Mouse (Mus musculus) heart, adult 2 months (tissue): ENCODE measurements around the gene Tll2. TPM values are rescaled to one million over a fixed set of nuclear protein-coding genes. Genes with fewer than 3 reads are reported as not detected.

ENCODE experiments used
- DNase-seq, 2 experiments: peaks; one replicate each; pipeline ENCODE4 v3.0.0; 2021
- H3K27ac ChIP-seq: fragments of 200-600 bp; 2 replicates; pipeline ENCODE4 v1.8.1; 2022
- H3K27me3 ChIP-seq: fragments of 200-500 bp; 2 replicates; pipeline ENCODE4 v1.6.1; 2012; ENCODE audit warnings: mild to moderate bottlenecking, low read length, inconsistent platforms, mixed read lengths; ENCODE audit not compliant: control insufficient read depth, insufficient read depth
- H3K36me3 ChIP-seq: fragments of 200-500 bp; 2 replicates; pipeline ENCODE4 v1.6.1; 2012; ENCODE audit warnings: low read length, inconsistent platforms; ENCODE audit not compliant: control insufficient read depth, insufficient read depth
- H3K4me1 ChIP-seq: fragments of 200-500 bp; 2 replicates; pipeline ENCODE4 v1.6.1; 2011; ENCODE audit warnings: low read length; ENCODE audit not compliant: control insufficient read depth, insufficient read depth
- H3K4me3 ChIP-seq: fragments of 200-600 bp; 2 replicates; pipeline ENCODE4 v1.8.1; 2022
- H3K79me2 ChIP-seq: fragments of 200-500 bp; replicated peaks from 2 replicates; pipeline ENCODE4 v1.6.1; 2012; ENCODE audit warnings: mild to moderate bottlenecking, inconsistent platforms, low read length, moderate library complexity, mixed read lengths; ENCODE audit not compliant: control insufficient read depth, insufficient read depth
- H3K9ac ChIP-seq: fragments of 200-500 bp; 2 replicates; pipeline ENCODE4 v1.6.1; 2012; ENCODE audit warnings: low read depth, mild to moderate bottlenecking, control low read depth, inconsistent platforms, low read length, mixed read lengths
- CTCF ChIP-seq: fragments of 200-600 bp; IDR thresholded peaks from 2 replicates; pipeline ENCODE4 v1.8.1; 2022; ENCODE audit warnings: antibody characterized with exemption, mild to moderate bottlenecking, moderate library complexity
- EP300 ChIP-seq: fragments of 200-500 bp; IDR thresholded peaks from 2 replicates; pipeline ENCODE4 v1.6.1; 2011; ENCODE audit warnings: low read depth, low read length, control low read depth; ENCODE audit not compliant: insufficient read depth
- POLR2A ChIP-seq: fragments of 200-500 bp; IDR thresholded peaks from 2 replicates; pipeline ENCODE4 v1.6.1; 2011; ENCODE audit warnings: mild to moderate bottlenecking, low read depth, low read length, control low read depth; ENCODE audit not compliant: insufficient read depth
- WGBS: fragments of 180-500 bp; shearing (Covaris S2); methylation state at CpG from one replicate; pipeline ENCODE4 v1.1.7; 2018; 5-methylcytosine and 5-hydroxymethylcytosine counted together
- intact Hi-C: fragments of 180-260 bp; cut with DNase I; formaldehyde crosslinking; loops from one replicate; pipeline ENCODE4 v1.15.1; 2025
- polyA plus RNA-seq: library from polyadenylated mRNA; depleted of rRNA; stranded (reverse); fragments of >200 nt; gene quantifications from 2 replicates; pipeline ENCODE4 v1.2.3, GENCODE M21; 2012; rRNA removed
- total RNA-seq, 2 experiments: library from RNA; stranded (reverse); gene quantifications; 2 replicates each; pipeline ENCODE4 v1.2.3; 2021

Tll2 gene
- total and polyA plus RNA-seq, 3 experiments: 0.29 to 0.49 (median 0.41) TPM

DNA sequence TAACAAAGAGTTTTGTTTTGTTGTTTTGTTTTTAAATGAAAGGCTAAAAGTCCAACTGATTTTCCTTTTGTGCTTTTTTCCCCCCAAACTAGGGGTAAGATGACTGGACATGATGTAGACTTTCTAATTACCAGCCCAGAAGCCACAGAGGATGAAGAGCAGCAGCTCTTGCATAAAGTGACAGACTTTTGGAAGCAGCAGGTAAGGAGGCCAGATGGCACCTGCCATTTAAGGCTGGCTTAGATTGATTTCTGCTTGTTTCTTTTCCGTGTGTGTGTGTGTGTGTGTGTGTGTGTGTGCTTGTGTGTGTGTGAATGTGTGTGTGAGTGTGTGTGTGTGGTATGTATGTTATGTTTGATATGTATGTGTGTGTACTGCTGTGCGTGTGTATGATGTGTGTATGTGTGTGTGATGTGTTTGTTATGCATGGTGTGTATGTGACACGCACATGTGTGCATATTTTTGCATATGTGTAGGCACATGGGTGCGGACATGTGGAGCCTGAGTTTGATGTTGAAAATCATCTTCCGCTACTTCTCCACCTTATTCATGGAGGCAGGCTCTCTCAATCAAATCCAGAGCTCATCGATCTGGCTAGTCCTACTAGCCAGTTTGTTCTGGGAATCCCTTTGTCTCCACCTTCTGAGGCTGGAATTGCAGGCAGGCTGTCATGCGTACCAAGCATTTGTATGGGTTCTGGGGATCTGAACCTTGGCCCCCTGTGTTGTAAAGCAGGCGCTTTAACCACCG lies 159.0 kb downstream of the Tll2 start:
- no peaks in the 10 kb centered on the region for H3K79me2 ChIP-seq
- no peak overlapping the region for H3K4me3 ChIP-seq
- 84% methylated on average over 9 of the region's 9 CpGs for whole genome bisulfite sequencing
- DNase-seq: no peak
- TF ChIP-seq POLR2A: no peak
- TF ChIP-seq EP300: no peak
- TF ChIP-seq CTCF: no peak
- intact Hi-C loops: no loop called here
- H3K9ac ChIP-seq: no peak overlapping the region
- H3K27ac ChIP-seq: no peak overlapping the region
- no peaks in the 10 kb centered on the region for H3K27me3 ChIP-seq
- H3K4me1 ChIP-seq: no peaks in the 10 kb centered on the region
- H3K36me3 ChIP-seq: no peaks in the 10 kb centered on the region

DNA sequence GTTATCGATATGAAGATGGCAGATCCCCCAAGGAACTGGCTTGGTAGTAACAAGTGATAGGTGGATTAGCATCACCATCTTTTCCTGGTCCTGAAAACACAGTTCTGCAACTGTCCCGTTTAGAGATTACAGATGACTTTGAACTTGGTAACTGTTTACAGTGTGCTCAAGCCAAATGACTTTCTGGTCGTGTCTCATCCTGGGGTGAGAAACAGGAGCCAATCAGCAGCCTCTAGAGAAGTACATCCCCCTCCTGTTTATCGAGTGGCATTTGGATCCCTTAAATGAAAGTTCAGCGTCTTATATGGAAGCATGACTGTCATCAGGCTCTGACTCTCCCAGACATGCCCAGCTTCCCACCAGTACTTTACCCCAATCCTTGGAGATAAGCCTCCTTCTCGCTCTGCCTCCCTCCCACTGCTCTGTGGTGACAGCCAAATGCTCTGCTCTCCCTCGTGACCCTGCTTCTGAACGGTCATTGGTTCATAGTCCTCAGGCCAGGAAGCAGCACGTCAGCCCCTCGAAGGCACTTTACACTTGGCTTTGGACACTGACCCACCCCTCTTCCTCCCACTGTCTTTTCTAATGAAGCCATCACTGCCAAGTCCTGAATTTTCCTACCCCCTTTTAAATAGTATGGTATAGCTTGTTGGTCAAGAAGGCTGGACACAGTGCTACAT lies 161.4 kb downstream of the Tll2 start:
- H3K27ac ChIP-seq: no peak overlapping the region
- H3K4me3 ChIP-seq: no peak overlapping the region
- no peak for DNase-seq
- no peak for TF ChIP-seq POLR2A
- no peak for TF ChIP-seq EP300
- no peaks in the 10 kb centered on the region for H3K79me2 ChIP-seq
- no peaks in the 10 kb centered on the region for H3K27me3 ChIP-seq
- WGBS: 23% methylated on average over 10 of the region's 10 CpGs
- no peaks in the 10 kb centered on the region for H3K36me3 ChIP-seq
- H3K4me1 ChIP-seq: no peaks in the 10 kb centered on the region
- intact Hi-C loops: no loop called here
- no peak overlapping the region for H3K9ac ChIP-seq

DNA sequence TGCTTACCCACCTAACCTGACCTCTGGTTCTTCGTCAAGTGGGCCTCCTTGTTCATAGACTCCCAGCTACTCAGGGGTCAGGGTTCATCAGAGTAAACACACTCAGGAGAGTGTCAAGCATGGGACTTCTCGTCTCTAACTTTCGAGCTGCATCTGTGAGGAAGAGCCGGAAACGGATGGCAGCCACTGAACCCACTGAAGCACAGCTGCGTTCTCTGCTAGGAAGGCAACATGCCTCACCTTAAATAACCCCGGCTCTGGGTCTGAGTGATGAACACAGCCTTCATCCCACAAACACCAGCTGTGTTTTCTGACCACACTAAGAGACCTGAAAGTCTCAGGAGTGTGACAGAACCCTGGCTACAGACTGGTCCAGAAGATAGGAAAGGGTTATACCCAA lies 167.5 kb downstream of the Tll2 start:
- intact Hi-C loops: no loop called here
- no peak for DNase-seq
- Histone ChIP-seq H3K27me3 (no peaks in the 10 kb centered on the region), H3K36me3 (no peaks in the 10 kb centered on the region), H3K4me3 (no peak overlapping the region), H3K27ac (no peak overlapping the region), H3K9ac (no peak overlapping the region), H3K4me1 (no peaks in the 10 kb centered on the region), H3K79me2 (no peaks in the 10 kb centered on the region)
- TF ChIP-seq CTCF (no peak), POLR2A (no peak), EP300 (no peak)
- 78% methylated on average over 7 of the region's 7 CpGs for WGBS

DNA sequence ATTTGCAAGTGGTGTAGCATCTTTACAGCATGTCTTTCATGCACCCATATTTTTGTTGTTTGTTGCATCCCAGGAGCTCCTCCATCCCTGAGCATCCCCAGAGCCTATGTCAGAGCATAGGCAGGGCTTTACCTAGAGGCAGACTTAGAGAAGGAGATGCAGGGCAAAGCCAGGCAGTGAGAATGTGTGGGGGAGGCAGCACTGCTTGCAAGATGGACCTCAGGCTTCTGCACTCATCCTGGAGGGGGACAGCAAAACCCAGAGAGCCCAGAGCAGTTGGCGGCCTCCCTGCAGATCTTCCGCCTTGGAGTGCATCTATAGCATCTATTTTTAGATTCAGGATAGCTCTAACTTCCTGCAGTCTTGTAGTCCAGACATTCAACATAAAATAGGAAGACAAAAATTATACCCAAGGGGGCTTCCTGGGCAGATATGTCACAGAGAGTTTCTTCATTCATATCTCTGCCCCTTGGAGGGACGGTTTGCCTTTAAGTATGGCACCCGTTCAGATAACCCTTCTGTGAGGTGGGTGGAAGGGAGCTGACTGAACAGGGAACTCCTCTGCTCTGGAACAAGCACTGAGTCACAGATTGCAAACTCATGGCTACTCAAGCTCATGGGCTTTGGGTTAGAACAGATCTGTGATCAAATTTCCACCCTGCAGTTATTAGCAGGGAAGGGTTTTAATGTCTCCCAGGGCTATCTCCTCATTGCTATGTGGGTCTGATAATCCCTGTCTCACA lies 170.7 kb downstream of the Tll2 start:
- Histone ChIP-seq H3K27me3 (no peaks in the 10 kb centered on the region), H3K79me2 (no peaks in the 10 kb centered on the region), H3K27ac (no peak overlapping the region), H3K36me3 (no peaks in the 10 kb centered on the region), H3K4me3 (no peak overlapping the region), H3K4me1 (no peaks in the 10 kb centered on the region), H3K9ac (no peak overlapping the region)
- TF ChIP-seq POLR2A (no peak), CTCF (no peak), EP300 (no peak)
- 12% methylated on average over 4 of the region's 4 CpGs for WGBS
- no peak for DNase-seq
- intact Hi-C loops: no loop called here

Other genes starting within 250 kb of the Tll2 start
- gene Blnk, start 212.3 kb downstream of the Tll2 start, total RNA-seq: 1 to 10 TPM; 1.2 to 1.7 TPM
- gene Blnk, start 212.3 kb downstream of the Tll2 start, polyA plus RNA-seq: 1.9 and 3.6 TPM in 2 replicates
- gene Dntt, start 177.6 kb downstream of the Tll2 start, total RNA-seq: not detected
- 0.12 TPM in 1 of 2 replicates, not detected in the other for gene Dntt, start 177.6 kb downstream of the Tll2 start, polyA plus RNA-seq
- gene Opalin, start 129.7 kb downstream of the Tll2 start, total RNA-seq: not detected
- not detected in 2 replicates for gene Opalin, start 129.7 kb downstream of the Tll2 start, polyA plus RNA-seq
- 10 to 100 TPM; 69.7 to 72.7 TPM for gene Tm9sf3, start 57.2 kb upstream of the Tll2 start, total RNA-seq
- 27.7 and 62.3 TPM in 2 replicates for gene Tm9sf3, start 57.2 kb upstream of the Tll2 start, polyA plus RNA-seq
- gene Pik3ap1, start 178.3 kb upstream of the Tll2 start, total RNA-seq: 1 to 10 TPM; 1.3 to 2.0 TPM
- 1.9 and 2.0 TPM in 2 replicates for gene Pik3ap1, start 178.3 kb upstream of the Tll2 start, polyA plus RNA-seq